Mouse (Mus musculus) right cerebral cortex, postnatal 10 days (tissue): ENCODE measurements around the gene Olfr1198.

Source experiments
- DNase-seq, 2 experiments: peaks; one replicate each; pipeline ENCODE4 v3.0.0; 2021; ENCODE audit warnings: low spot score in 2 of 2

The Olfr1198 gene

DNA sequence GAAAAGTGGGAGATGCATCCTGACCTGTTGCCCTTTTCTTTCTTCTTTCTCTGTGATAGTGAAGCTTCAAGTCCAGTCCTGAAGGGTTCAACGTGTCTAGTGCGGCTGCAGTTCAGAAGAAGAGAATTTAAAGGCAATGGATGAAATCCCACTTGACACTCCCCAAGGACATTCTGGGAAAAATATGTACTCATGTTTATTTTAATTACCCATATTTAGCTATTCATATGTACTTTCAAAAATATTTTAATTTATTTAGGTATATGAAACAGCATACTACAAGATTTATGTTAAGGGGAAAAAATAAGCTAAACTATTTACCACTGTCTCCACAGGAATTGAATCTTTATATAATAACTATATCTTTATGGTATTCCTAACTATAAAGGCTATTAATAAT lies at the start of gene Olfr1198:
Gene Olfr1198, minus strand, starts transcription at position 101 of the 400 bp plus-strand sequence.
- no peak for DNase-seq

DNA sequence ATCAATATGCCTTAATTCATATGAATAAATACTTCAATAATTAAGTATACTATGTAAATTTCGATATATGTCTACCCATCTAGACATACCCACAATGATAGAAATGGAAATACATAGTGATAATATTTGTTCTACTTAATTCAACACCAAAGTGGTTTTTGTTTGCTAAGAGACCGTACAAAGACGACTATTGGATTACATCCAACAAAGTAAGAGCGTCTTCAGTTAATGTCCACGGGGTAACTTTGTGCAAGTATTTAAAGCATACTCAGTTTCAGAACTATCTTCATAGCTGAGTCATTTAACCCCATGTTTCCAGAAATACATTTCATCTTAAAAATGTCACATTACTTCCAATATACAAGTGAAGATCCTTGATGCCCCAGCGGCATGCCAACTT lies 41.6 kb upstream of the Olfr1198 start, which contains the start of gene Olfr1201:
Gene Olfr1201, plus strand, starts transcription at position 301 of the 400 bp plus-strand sequence.
- no peak for DNase-seq

DNA sequence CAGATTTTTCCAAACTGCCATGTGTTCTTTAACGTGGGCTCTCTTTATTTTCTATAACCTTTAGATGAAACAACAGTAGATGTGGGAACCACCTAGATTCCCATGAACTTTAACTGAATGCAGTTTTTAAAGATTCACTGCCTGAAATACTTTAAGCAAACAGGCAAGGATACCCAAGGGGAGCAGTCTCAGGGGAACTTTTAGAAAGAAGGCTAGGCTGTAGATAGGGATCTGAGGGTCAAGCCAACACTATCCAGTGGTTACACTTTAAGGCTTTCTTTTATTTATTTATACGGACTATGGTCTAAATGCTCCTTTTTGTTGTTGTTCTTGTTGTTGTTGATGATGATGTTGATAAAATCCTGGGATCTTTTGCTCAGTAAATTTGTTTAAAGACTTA lies 19.2 kb upstream of the Olfr1198 start, which contains the start of gene Olfr1200:
Gene Olfr1200, minus strand, starts transcription at position 101 of the 400 bp plus-strand sequence.
- DNase-seq: no peak

DNA sequence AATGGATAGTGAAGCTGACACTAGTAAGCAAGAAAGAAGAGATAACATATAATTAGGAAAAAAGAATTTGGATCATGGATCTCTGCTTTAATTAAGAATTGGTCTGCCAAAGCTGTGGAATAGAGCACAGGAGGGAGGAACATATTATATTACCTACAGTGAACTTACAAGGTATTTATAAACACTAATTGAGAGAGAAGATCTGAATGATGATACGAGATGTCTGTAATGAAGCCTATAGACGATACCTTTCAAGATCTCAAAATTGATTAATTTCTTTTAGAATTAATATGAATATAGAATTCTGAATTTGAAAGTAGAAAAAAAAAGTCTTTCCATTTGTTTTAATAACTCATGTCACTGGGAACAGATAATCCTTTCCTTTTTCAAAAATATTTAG lies 9.2 kb upstream of the Olfr1198 start, which contains the start of gene Olfr1199:
Gene Olfr1199, minus strand, starts transcription at position 101 of the 400 bp plus-strand sequence.
- no peak for DNase-seq

DNA sequence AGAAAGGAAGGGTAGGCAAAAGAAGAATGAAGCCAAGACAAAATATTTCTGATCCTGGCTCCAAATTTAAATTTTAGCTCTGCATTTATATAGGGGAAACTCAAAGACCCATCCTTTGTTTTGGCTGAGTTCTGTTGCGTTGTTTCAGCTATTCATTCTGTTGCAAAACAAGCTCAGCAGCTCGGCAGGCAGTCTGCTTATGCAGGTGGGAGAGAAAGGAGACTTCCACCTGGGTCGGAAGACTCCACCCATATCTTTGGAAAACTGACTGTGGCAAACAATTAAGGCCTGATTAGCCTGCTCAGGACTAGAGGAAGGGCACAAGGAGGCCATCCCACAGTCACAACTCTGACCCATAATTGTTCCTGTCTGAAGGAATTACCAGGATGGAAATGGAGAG lies 7.8 kb downstream of the Olfr1198 start:
- no peak for DNase-seq

DNA sequence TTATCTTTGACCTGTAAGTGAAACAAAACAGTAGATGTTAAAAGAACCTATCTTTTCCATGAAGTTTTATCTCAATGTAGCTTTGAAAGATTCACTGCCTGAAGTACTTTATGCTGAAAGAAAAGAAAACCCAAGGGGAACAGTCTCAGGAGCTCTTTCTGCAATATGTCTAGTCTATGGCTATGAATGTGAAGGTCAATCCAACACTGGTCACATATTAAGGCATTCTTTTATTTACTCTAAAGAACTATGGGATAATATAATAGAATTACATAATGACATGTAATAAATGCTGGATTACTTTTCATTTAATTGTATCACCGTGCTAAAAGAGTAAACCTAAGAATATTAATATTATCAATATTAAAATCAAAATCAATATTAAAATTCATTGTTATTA lies 18.9 kb downstream of the Olfr1198 start, which contains the start of gene Olfr1197:
Gene Olfr1197, minus strand, starts transcription at position 101 of the 400 bp plus-strand sequence.
- no peak for DNase-seq

DNA sequence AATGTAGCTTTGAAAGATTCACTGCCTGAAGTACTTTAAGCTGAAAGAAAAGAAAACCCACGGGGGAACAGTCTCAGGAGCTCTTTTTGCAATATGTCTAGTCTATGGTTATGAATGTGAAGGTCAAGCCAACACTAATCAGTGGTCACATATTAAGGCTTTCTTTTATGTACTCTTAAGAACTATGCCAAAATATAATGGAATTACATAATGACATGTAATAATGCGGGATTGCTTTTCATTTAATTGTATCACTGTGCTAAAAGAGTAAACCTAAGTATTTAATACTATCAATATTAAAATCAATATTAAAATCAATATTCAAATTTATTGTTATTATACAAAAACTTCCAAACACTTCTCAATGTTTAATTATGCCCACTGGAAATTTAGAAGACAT lies 46.7 kb downstream of the Olfr1198 start, which contains the start of gene Olfr1196:
Gene Olfr1196, minus strand, starts transcription at position 101 of the 400 bp plus-strand sequence.
- no peak for DNase-seq
